Mouse (Mus musculus): ENCODE measurements around the gene Trp53i13. TPM values are rescaled to one million over a fixed set of nuclear protein-coding genes. Genes with fewer than 3 reads are reported as not detected.

The Trp53i13 gene
- polyA plus RNA-seq, 1 experiment = 26.4 TPM

DNA sequence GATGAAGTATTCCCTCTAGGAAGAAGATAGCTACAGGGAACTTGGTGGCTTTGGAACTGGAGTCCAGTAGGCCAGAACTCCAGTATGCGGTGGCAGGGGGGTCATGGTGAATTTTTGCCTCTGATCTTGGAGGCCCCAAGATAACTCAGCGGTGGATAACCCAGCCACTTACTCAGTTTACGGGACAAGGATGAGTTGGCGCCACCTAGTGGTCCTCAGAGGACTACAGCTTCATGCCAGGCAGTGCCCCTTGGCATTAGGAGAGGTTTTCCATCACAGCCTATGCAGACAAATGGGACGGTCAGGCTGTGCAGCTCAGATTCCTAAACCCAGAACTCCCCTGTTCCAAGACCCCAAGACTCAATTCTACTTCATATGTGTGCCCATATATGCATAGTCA is 14.4 kb downstream of the Trp53i13 start:
- peak; percentile 86; the same call in 1 of the 2 replicates for TF ChIP-seq CTCF (IDR thresholded peaks at IDR 0.05; ENCODE audit: borderline replicate concordance, insufficient read depth, low read length)
- no peak for TF ChIP-seq POLR2A (IDR thresholded peaks at IDR 0.05; ENCODE audit: low read depth, low read length)
- no peak overlapping the region for H3K4me3 ChIP-seq (ENCODE audit: insufficient read depth, low read length)
- H3K27ac ChIP-seq (ENCODE audit: insufficient read depth, low read length) = no peak overlapping the region
- peaks cover 15% of the 10 kb centered on the region; the same call in 1 of the 2 replicates for H3K4me1 ChIP-seq (ENCODE audit: control insufficient read depth, insufficient read depth, low read length)

DNA sequence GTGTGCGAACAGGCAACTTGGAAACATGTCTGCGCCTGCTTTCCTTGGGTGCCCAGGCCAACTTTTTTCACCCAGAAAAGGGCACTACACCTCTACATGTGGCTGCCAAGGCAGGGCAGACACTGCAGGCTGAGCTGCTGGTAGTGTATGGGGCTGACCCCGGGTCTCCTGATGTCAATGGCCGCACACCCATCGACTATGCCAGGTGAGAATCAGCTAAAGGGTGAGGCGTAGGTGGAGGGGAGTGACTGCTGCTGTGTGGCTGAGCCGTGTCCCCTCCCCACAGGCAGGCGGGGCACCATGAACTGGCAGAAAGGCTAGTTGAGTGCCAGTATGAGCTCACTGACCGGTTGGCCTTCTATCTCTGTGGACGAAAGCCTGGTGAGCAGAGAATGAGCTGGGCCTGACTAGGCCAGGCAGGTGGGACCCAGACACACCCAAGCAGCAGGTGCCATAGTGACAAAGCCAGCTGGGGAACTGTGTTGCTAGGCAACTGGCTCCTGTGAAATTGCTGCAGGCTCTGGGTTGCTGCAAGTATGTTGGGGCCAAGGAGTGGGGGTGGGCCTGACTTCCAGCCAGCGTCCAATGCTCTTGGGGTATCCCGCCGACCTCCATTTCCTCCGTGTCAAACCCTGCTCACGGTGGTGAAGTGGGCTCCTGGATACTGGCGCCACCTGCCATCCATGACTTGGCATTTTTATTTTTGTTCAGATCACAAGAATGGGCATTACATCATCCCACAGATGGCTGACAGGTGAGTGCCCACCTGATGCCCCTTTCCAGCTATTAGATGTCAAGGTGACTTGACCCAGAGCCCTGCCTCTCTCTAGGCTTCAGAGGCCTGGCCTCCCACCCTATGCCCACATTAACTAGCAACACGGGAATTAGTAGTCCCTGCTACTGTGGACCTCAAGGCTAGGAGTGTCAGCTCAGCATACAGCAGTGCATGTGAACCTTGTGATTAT is 15.1 kb downstream of the Trp53i13 start:
- H3K4me1 ChIP-seq (ENCODE audit: control insufficient read depth, insufficient read depth, low read length) = peaks cover 16% of the 10 kb centered on the region; the same call in 1 of the 2 replicates
- no peak for TF ChIP-seq POLR2A (IDR thresholded peaks at IDR 0.05; ENCODE audit: low read depth, low read length)
- TF ChIP-seq CTCF (IDR thresholded peaks at IDR 0.05; ENCODE audit: borderline replicate concordance, insufficient read depth, low read length) = no peak
- H3K27ac ChIP-seq (ENCODE audit: insufficient read depth, low read length) = no peak overlapping the region
- H3K4me3 ChIP-seq (ENCODE audit: insufficient read depth, low read length) = no peak overlapping the region

DNA sequence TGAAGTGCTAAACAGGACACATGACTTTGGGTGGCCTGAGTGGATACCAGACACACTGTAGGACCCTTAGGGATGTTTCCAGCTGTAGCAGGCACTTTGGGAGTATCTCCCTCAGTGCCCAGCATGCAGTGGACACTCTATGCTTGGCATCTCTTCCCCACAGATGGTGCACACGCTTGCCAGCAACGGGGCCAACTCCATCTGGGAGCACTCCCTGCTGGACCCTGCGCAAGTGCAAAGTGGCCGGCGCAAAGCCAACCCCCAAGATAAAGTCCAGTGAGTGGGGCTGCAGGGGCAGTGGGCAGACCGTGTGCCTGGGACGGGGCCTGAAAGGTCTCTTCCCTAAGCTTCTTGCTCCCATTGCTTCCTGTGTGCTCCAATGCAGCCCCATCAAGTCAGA is 16.4 kb downstream of the Trp53i13 start:
- H3K27ac ChIP-seq (ENCODE audit: insufficient read depth, low read length) = no peak overlapping the region
- H3K4me3 ChIP-seq (ENCODE audit: insufficient read depth, low read length) = no peak overlapping the region
- H3K4me1 ChIP-seq (ENCODE audit: control insufficient read depth, insufficient read depth, low read length) = peaks cover 27% of the 10 kb centered on the region
- no peak for TF ChIP-seq CTCF (IDR thresholded peaks at IDR 0.05; ENCODE audit: borderline replicate concordance, insufficient read depth, low read length)
- no peak for TF ChIP-seq POLR2A (IDR thresholded peaks at IDR 0.05; ENCODE audit: low read depth, low read length)

DNA sequence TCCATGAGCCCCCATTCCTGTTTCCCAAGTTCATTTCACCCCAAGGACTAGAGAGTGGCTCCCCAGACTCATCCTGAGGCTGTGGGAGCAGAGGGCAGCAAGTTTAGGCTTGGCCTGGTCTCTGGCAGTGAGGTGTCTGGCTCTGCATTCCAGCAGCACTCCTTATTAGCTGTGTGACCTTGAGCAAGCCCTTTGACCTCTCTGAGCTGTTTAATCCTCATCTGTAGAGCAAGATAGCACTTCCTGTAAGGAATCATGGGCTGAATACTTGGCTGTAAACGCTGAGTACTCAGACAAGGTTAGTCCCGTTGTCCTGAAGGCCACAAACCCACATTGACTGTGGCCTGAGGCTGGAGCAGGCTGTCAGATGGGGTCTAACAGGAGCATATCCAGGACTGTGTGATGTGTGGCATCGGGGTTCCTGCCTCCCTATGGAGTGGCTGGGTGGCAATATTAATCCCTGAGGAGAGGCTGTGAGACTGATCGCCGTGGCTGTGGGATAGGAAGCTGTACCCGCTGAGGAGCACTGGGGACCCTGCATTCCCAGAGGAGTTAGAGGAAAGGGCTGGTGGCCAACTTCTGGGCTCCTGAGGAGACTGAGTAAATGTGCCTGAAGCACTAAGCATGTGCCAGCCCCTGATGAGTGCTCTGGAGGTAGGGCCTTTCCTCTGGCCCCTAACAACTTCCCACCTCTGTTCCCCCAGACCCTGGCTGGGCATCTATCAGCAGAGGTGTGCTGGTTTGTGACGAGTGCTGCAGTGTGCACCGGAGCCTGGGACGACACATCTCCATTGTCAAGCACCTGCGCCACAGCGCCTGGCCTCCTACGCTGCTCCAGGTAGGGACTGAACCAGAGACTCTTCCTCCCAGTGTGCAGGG is 17.3 kb downstream of the Trp53i13 start:
- TF ChIP-seq POLR2A (IDR thresholded peaks at IDR 0.05; ENCODE audit: low read depth, low read length) = no peak
- no peak for TF ChIP-seq CTCF (IDR thresholded peaks at IDR 0.05; ENCODE audit: borderline replicate concordance, insufficient read depth, low read length)
- Histone ChIP-seq H3K4me3 (ENCODE audit: insufficient read depth, low read length) (no peak overlapping the region), H3K4me1 (ENCODE audit: control insufficient read depth, insufficient read depth, low read length) (peaks cover 27% of the 10 kb centered on the region), H3K27ac (ENCODE audit: insufficient read depth, low read length) (no peak overlapping the region)

DNA sequence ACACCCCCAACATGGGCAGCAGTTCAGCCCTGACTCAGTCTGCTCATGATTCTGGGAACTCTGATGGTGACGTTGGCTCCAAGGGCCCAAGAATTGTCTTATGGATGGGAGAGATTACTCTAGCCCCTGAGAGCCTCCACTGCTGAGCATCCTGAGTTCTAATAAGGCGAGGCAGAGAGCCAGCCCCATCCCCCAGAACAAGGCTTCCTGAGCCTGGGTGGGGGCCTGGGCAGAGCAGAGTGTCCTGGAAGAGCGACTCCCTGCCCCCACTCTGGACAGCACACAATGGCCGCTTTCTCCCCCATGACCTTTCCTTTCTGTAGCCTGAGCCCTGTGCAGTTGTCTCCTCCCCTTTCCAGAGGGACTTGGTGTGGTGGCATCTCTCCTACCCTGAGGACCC is 17.9 kb downstream of the Trp53i13 start:
- peaks cover 25% of the 10 kb centered on the region for H3K4me1 ChIP-seq (ENCODE audit: control insufficient read depth, insufficient read depth, low read length)
- no peak overlapping the region for H3K27ac ChIP-seq (ENCODE audit: insufficient read depth, low read length)
- TF ChIP-seq CTCF (IDR thresholded peaks at IDR 0.05; ENCODE audit: borderline replicate concordance, insufficient read depth, low read length) (no peak), POLR2A (IDR thresholded peaks at IDR 0.05; ENCODE audit: low read depth, low read length) (no peak)
- H3K4me3 ChIP-seq (ENCODE audit: insufficient read depth, low read length) = no peak overlapping the region

DNA sequence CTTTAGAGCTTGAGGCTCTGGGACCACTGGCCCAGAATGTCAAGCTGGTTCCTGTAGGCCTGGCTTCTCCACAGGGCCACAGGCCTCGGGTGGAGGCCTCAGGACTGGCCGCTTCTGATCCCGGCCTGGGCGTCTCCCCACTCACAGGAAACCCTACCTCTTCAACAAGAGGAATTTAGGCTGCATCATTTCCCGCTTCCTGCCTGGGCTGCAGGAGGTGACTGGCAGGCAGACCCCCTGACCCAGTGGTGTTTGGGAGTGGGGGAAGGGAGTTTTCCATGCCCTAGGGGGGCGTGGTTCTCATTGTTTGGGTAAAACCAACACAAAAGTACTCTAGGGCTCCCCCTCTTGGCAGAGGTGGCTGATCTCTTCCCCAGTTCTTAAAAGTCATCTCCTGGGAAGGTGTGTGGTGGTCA is 18.4 kb downstream of the Trp53i13 start:
- Histone ChIP-seq H3K4me1 (ENCODE audit: control insufficient read depth, insufficient read depth, low read length) (peaks cover 25% of the 10 kb centered on the region), H3K27ac (ENCODE audit: insufficient read depth, low read length) (no peak overlapping the region), H3K4me3 (ENCODE audit: insufficient read depth, low read length) (no peak overlapping the region)
- TF ChIP-seq POLR2A (IDR thresholded peaks at IDR 0.05; ENCODE audit: low read depth, low read length) (no peak), CTCF (IDR thresholded peaks at IDR 0.05; ENCODE audit: borderline replicate concordance, insufficient read depth, low read length) (no peak)

DNA sequence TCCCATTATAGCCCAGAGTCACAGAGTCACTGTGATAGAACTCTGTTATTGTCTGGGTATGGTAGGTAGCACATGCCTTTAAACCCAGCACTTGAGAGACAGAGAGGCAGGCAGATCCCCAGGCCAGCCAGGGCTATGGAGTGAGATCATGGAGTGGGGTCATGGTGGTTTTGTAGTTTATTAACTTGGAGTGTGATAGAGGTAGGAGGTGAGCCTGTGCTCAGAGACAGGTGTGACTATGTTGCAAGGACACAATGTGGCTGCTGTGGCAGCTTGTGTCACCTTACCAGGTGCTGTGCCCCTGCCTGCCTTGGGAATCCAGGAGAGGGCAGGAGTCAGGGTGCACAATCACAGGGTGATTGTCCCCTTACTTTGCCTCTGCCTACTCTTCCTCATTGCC is 20.3 kb downstream of the Trp53i13 start:
- Histone ChIP-seq H3K4me3 (ENCODE audit: insufficient read depth, low read length) (no peak overlapping the region), H3K4me1 (ENCODE audit: control insufficient read depth, insufficient read depth, low read length) (peaks cover 26% of the 10 kb centered on the region)
- TF ChIP-seq POLR2A (IDR thresholded peaks at IDR 0.05; ENCODE audit: low read depth, low read length) (no peak), CTCF (IDR thresholded peaks at IDR 0.05; ENCODE audit: borderline replicate concordance, insufficient read depth, low read length) (no peak)

DNA sequence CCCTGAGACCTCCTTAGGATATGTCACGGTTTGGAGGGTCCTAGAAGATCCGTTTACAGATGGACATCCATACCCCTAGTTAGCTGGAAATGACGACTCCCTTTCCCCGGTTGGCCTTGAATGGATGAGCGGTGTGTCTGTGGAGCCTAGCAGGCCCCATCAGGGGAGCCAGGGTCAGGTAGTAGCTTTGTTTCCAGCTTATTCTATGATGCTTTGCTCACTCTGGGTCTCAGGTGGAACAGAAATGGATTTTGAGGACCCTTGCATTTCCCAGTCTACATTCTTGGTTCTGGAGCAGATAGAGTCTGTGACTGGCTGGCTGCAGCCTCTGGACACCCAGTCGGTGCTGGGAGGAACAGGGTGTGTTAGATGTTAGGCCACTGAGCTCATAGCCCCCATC is 21.0 kb downstream of the Trp53i13 start:
- Histone ChIP-seq H3K4me3 (ENCODE audit: insufficient read depth, low read length) (peak overlapping the region; percentile 77), H3K4me1 (ENCODE audit: control insufficient read depth, insufficient read depth, low read length) (peaks cover 31% of the 10 kb centered on the region), H3K27ac (ENCODE audit: insufficient read depth, low read length) (no peak overlapping the region)
- TF ChIP-seq POLR2A (IDR thresholded peaks at IDR 0.05; ENCODE audit: low read depth, low read length) (no peak), CTCF (IDR thresholded peaks at IDR 0.05; ENCODE audit: borderline replicate concordance, insufficient read depth, low read length) (no peak)

More for the DNA sequence above, 20.3 kb downstream of the Trp53i13 start:
- H3K27ac ChIP-seq (ENCODE audit: insufficient read depth, low read length) = no peak overlapping the region

DNA sequence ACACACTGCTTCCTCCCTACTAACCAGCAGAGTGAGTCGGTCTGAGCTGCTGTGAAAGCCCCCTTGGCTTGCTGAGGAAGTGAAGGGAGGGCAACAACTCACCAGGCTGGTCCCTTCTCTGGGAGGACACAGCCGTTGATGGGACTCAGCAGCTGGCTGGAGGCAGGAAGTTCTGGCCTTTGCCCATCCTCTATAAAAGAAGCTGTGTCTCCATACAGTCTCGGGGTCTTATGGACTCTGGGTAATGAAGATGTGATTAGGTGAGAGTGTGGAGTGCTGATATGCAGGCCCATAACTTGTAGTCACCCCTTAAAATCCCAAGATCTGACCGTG is 21.5 kb downstream of the Trp53i13 start:
- peak overlapping the region; percentile 77 for H3K4me3 ChIP-seq (ENCODE audit: insufficient read depth, low read length)
- H3K4me1 ChIP-seq (ENCODE audit: control insufficient read depth, insufficient read depth, low read length) = peaks cover 31% of the 10 kb centered on the region
- TF ChIP-seq CTCF (IDR thresholded peaks at IDR 0.05; ENCODE audit: borderline replicate concordance, insufficient read depth, low read length) = no peak
- no peak for TF ChIP-seq POLR2A (IDR thresholded peaks at IDR 0.05; ENCODE audit: low read depth, low read length)
- no peak overlapping the region for H3K27ac ChIP-seq (ENCODE audit: insufficient read depth, low read length)
